Mouse (Mus musculus): Measurements from ENCODE around the gene Trim62. TPM values are rescaled to one million over a fixed set of nuclear protein-coding genes. Genes with fewer than 3 reads are reported as not detected.

Gene Trim62
- polyA plus RNA-seq (2012; rRNA removed; ENCODE audit: low replicate concordance) = 4.1 and 8.1 TPM in 2 replicates

DNA sequence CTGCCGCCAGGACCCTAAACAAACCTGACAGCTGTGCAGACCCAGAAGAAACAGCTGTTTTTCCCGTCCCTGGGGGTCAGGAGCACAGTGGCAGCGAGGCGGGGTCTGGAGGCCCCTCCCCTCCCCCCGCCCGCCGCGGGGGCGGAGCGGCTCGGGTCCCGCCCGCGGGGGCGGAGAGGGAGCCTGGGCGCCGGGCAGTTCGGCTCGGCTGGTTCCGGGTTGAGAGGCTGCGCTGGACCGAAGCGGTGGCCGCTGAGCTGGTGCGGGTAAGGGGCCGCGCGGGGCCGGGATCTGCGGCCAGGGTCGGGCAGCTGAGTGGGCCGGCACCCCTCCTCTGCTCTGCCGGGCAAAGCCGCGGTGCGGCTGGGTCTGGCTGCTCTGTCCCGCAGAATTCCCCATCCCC is at the start of gene Trim62:
TSS of gene Trim62 (plus strand) at position 202 of the 403 bp plus-strand sequence.

Other genes with a start within 250 kb of the Trim62 start
- gene Phc2, start 228.9 kb upstream of the Trim62 start, polyA plus RNA-seq (2012; rRNA removed; ENCODE audit: low replicate concordance) = 69.4 and 114 TPM in 2 replicates
- 0.56 and 0.59 TPM in 2 replicates for gene A3galt2, start 128.2 kb upstream of the Trim62 start, polyA plus RNA-seq (2012; rRNA removed; ENCODE audit: low replicate concordance)
- gene Zfp362, start 77.5 kb upstream of the Trim62 start, polyA plus RNA-seq (2012; rRNA removed; ENCODE audit: low replicate concordance) = 24.7 and 41.7 TPM in 2 replicates
- 25.3 and 35.4 TPM in 2 replicates for gene Azin2, start 78.9 kb downstream of the Trim62 start, polyA plus RNA-seq (2012; rRNA removed; ENCODE audit: low replicate concordance)
- 114 and 267 TPM in 2 replicates for gene Ak2, start 108.4 kb downstream of the Trim62 start, polyA plus RNA-seq (2012; rRNA removed; ENCODE audit: low replicate concordance)
- gene Rnf19b, start 174.7 kb downstream of the Trim62 start, polyA plus RNA-seq (2012; rRNA removed; ENCODE audit: low replicate concordance) = 40.5 and 44.4 TPM in 2 replicates
- gene Tmem54, start 222.0 kb downstream of the Trim62 start, polyA plus RNA-seq (2012; rRNA removed; ENCODE audit: low replicate concordance) = 20.8 TPM in 1 of 2 replicates, not detected in the other
- gene Hpca, start 238.5 kb downstream of the Trim62 start, polyA plus RNA-seq (2012; rRNA removed; ENCODE audit: low replicate concordance) = 2.0 and 2.2 TPM in 2 replicates